Mouse (Mus musculus): ENCODE measurements at regions not wholly inside any gene's neighbourhood (a gene's known extent, or its start where the extent isn't known, plus 50 kb on each side); places are given as distances from the start of the nearest gene placed in this dataset.

GRCm38 (mm10) chr10:44776175-44776574 lies 247.9 kb upstream of the Prdm1 start:
- no peak overlapping the region for H3K4me2 ChIP-seq (ENCODE audit: low read depth, low read length)
- no peak overlapping the region for H3K27ac ChIP-seq (replicated peaks; ENCODE audit: low read depth, low read length)
- no peaks in the 10 kb centered on the region for H3K27me3 ChIP-seq (replicated peaks; ENCODE audit: control insufficient read depth, insufficient read depth, low read length)
- ATAC-seq (ENCODE audit: low read depth) (no peak), DNase-seq (ENCODE audit: low spot score) (no peak)
- 70% methylated on average over 2 of the region's 2 CpGs for WGBS
- no peaks in the 10 kb centered on the region for H3K36me3 ChIP-seq (ENCODE audit: control insufficient read depth, insufficient read depth, low read length)
- H3K9ac ChIP-seq (ENCODE audit: low read depth, low read length), result no peak overlapping the region
- 0 out of 2 replicates have a peak, but pooled peaks cover 3% of the 10 kb centered on the region for H3K4me1 ChIP-seq (ENCODE audit: control insufficient read depth, insufficient read depth, low read length)
- no peak overlapping the region for H3K4me3 ChIP-seq (ENCODE audit: low read depth, low read length)
- no peaks in the 10 kb centered on the region for H3K9me3 ChIP-seq (ENCODE audit: control insufficient read depth, low read length)

DNA sequence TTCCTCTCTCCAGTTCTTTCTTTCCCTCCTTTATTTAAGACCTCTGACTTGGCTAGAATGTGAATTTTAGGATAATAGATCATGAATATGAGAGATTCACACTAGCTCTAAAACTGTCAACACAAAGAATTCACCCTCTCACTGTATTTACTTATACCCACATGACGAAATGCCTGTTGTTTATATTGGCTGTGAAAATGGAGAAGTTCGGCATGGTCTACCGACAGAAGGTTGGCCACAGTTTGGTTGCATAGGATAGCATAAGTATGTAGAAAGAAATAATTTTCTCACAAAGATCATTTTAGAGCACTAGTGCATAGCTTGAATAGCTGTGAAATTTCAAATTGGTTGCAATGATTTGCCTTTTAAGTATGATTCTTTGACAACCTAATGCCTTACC lies 237.2 kb upstream of the Prdm1 start:
- no peak for ATAC-seq (ENCODE audit: low read depth)
- no peaks in the 10 kb centered on the region for H3K9me3 ChIP-seq (ENCODE audit: control insufficient read depth, low read length)
- no peak overlapping the region for H3K4me3 ChIP-seq (ENCODE audit: low read depth, low read length)
- H3K4me1 ChIP-seq (ENCODE audit: control insufficient read depth, insufficient read depth, low read length), result no peaks in the 10 kb centered on the region
- H3K27ac ChIP-seq (replicated peaks; ENCODE audit: low read depth, low read length), result no peak overlapping the region
- DNase-seq (ENCODE audit: low spot score), result no peak
- no peaks in the 10 kb centered on the region for H3K27me3 ChIP-seq (replicated peaks; ENCODE audit: control insufficient read depth, insufficient read depth, low read length)
- no peak overlapping the region for H3K4me2 ChIP-seq (ENCODE audit: low read depth, low read length)
- 69% methylated on average over 3 of the region's 3 CpGs for WGBS
- no peaks in the 10 kb centered on the region for H3K36me3 ChIP-seq (ENCODE audit: control insufficient read depth, insufficient read depth, low read length)
- H3K9ac ChIP-seq (ENCODE audit: low read depth, low read length), result no peak overlapping the region

DNA sequence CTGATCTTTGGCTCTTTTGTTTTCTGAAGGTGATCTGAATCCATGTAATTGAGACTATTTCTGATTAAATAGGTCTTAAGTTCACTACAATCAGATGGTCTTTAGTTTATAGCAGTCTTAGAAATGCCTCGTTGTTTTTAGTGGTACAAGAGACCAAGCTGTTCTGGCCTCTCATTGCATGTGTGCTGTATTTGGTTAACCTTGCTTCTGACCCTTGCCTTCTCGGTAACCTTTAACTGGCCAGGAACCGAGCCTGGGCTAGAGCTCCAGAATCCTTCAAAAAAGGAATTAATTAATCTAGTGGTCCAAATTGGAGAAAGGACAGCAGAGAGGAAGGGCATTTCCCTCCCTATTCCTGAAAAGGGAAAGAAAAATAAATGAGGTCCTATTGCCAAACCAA lies 234.8 kb upstream of the Prdm1 start:
- no peak for ATAC-seq (ENCODE audit: low read depth)
- no peak overlapping the region for H3K27ac ChIP-seq (replicated peaks; ENCODE audit: low read depth, low read length)
- no peaks in the 10 kb centered on the region for H3K9me3 ChIP-seq (ENCODE audit: control insufficient read depth, low read length)
- H3K4me2 ChIP-seq (ENCODE audit: low read depth, low read length), result no peak overlapping the region
- 13% methylated on average over 3 of the region's 3 CpGs for WGBS
- DNase-seq (ENCODE audit: low spot score), result no peak
- no peak overlapping the region for H3K4me3 ChIP-seq (ENCODE audit: low read depth, low read length)
- no peaks in the 10 kb centered on the region for H3K27me3 ChIP-seq (replicated peaks; ENCODE audit: control insufficient read depth, insufficient read depth, low read length)
- H3K4me1 ChIP-seq (ENCODE audit: control insufficient read depth, insufficient read depth, low read length), result no peaks in the 10 kb centered on the region
- H3K36me3 ChIP-seq (ENCODE audit: control insufficient read depth, insufficient read depth, low read length), result no peaks in the 10 kb centered on the region
- no peak overlapping the region for H3K9ac ChIP-seq (ENCODE audit: low read depth, low read length)

DNA sequence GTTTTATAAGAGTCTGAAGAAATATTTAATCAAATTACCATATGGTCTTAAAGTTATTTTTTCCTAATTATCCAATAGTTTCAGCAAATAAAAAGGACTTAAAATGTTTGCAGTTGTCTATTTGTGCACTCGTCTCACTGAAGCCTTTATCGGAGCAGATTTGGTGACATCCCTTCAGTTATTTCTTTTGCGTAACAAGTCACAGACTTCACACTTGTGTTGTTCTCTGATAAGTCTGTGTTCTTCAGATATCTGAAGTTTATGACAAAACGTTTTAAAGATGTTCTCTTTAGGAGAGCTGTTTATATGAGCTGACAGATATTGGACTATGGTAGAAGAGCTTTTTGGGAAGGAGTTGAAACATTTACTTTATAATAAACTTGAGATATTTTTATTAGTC lies 233.8 kb upstream of the Prdm1 start:
- Histone ChIP-seq H3K27me3 (replicated peaks; ENCODE audit: control insufficient read depth, insufficient read depth, low read length) (no peaks in the 10 kb centered on the region), H3K27ac (replicated peaks; ENCODE audit: low read depth, low read length) (no peak overlapping the region), H3K4me2 (ENCODE audit: low read depth, low read length) (no peak overlapping the region), H3K4me1 (ENCODE audit: control insufficient read depth, insufficient read depth, low read length) (no peaks in the 10 kb centered on the region), H3K36me3 (ENCODE audit: control insufficient read depth, insufficient read depth, low read length) (no peaks in the 10 kb centered on the region), H3K9ac (ENCODE audit: low read depth, low read length) (no peak overlapping the region), H3K4me3 (ENCODE audit: low read depth, low read length) (no peak overlapping the region), H3K9me3 (ENCODE audit: control insufficient read depth, low read length) (no peaks in the 10 kb centered on the region)
- DNase-seq (ENCODE audit: low spot score) (no peak), ATAC-seq (ENCODE audit: low read depth) (no peak)
- 72% methylated on average over 4 of the region's 4 CpGs for WGBS

DNA sequence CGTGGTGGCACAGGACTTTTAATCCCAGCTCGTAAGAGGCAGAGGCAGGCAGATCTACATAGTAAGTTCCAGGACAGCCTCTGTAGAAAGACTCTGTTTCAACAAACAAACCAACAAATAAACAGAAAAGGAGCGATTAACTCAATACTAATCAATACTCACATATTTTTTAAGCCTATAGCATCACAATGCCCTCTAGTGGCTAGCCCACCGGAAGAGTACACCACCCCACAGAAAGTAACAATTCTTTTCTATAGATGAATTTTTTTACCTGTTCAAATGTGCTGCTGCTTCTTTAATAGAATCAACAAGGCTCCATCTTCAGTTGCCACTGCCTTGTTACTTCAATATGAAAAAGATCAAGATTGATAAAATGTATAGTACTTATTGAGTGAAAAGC lies 233.0 kb upstream of the Prdm1 start:
- no peak overlapping the region for H3K4me2 ChIP-seq (ENCODE audit: low read depth, low read length)
- H3K9me3 ChIP-seq (ENCODE audit: control insufficient read depth, low read length), result no peaks in the 10 kb centered on the region

DNA sequence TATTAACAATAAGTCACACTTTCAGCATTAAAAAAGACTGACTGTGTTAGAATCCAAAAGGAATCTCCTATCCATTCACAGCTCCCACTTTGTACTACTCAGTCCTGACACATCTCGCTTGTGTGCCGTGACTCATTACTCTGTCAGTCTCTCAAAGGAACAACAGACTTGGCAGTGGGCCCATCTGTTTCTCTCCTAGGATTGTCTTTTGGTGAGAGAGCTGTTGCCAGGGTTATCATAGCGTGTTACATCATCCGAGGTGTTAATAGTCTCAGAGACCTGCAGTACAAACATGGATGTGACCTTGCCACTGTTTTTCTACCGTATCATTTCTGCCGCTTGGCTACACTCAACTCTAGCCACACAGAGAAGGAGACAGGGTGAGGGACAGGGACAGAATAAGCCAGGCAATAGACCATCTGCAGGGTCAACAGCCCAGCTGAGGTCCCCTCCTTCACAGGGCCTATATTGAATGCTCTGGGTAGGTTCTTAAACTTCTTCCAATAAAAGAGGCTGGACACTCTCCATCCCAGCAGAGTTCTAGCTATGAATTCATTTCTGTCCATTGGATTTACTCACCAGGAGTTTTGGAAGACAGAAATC lies 227.2 kb upstream of the Prdm1 start:
- no peak overlapping the region for H3K27ac ChIP-seq (replicated peaks; ENCODE audit: low read depth, low read length)
- H3K27me3 ChIP-seq (replicated peaks; ENCODE audit: control insufficient read depth, insufficient read depth, low read length), result no peaks in the 10 kb centered on the region
- no peak overlapping the region for H3K9ac ChIP-seq (ENCODE audit: low read depth, low read length)
- H3K4me2 ChIP-seq (ENCODE audit: low read depth, low read length), result no peak overlapping the region
- ATAC-seq (ENCODE audit: low read depth), result peak; percentile 81
- peak; percentile 62 for DNase-seq (ENCODE audit: low spot score)
- H3K9me3 ChIP-seq (ENCODE audit: control insufficient read depth, low read length), result no peaks in the 10 kb centered on the region
- no peaks in the 10 kb centered on the region for H3K4me1 ChIP-seq (ENCODE audit: control insufficient read depth, insufficient read depth, low read length)
- H3K4me3 ChIP-seq (ENCODE audit: low read depth, low read length), result no peak overlapping the region
- WGBS, result 66% methylated on average over 6 of the region's 6 CpGs
- H3K36me3 ChIP-seq (ENCODE audit: control insufficient read depth, insufficient read depth, low read length), result no peaks in the 10 kb centered on the region

More for the DNA sequence above, 233.0 kb upstream of the Prdm1 start:
- no peaks in the 10 kb centered on the region for H3K27me3 ChIP-seq (replicated peaks; ENCODE audit: control insufficient read depth, insufficient read depth, low read length)
- no peak for DNase-seq (ENCODE audit: low spot score)
- WGBS, result 78% methylated on average over 4 of the region's 4 CpGs
- no peaks in the 10 kb centered on the region for H3K4me1 ChIP-seq (ENCODE audit: control insufficient read depth, insufficient read depth, low read length)
- H3K27ac ChIP-seq (replicated peaks; ENCODE audit: low read depth, low read length), result no peak overlapping the region
- no peak overlapping the region for H3K4me3 ChIP-seq (ENCODE audit: low read depth, low read length)
- ATAC-seq (ENCODE audit: low read depth), result no peak
- H3K36me3 ChIP-seq (ENCODE audit: control insufficient read depth, insufficient read depth, low read length), result no peaks in the 10 kb centered on the region
- H3K9ac ChIP-seq (ENCODE audit: low read depth, low read length), result no peak overlapping the region

- H3K4me2 ChIP-seq (ENCODE audit: low read depth, low read length), result no peak overlapping the region
- DNase-seq (ENCODE audit: low spot score) (no peak), ATAC-seq (ENCODE audit: low read depth) (no peak)
- no peaks in the 10 kb centered on the region for H3K36me3 ChIP-seq (ENCODE audit: control insufficient read depth, insufficient read depth, low read length)
- no peak overlapping the region for H3K27ac ChIP-seq (replicated peaks; ENCODE audit: low read depth, low read length)
- H3K27me3 ChIP-seq (replicated peaks; ENCODE audit: control insufficient read depth, insufficient read depth, low read length), result no peaks in the 10 kb centered on the region
- H3K4me3 ChIP-seq (ENCODE audit: low read depth, low read length), result no peak overlapping the region
- no peaks in the 10 kb centered on the region for H3K4me1 ChIP-seq (ENCODE audit: control insufficient read depth, insufficient read depth, low read length)
- H3K9ac ChIP-seq (ENCODE audit: low read depth, low read length), result no peak overlapping the region
- H3K9me3 ChIP-seq (ENCODE audit: control insufficient read depth, low read length), result no peaks in the 10 kb centered on the region
- 61% methylated on average over 4 of the region's 4 CpGs for WGBS
Measured at GRCm38 (mm10) chr10:44754930-44755329, 226.6 kb upstream of the Prdm1 start.

DNA sequence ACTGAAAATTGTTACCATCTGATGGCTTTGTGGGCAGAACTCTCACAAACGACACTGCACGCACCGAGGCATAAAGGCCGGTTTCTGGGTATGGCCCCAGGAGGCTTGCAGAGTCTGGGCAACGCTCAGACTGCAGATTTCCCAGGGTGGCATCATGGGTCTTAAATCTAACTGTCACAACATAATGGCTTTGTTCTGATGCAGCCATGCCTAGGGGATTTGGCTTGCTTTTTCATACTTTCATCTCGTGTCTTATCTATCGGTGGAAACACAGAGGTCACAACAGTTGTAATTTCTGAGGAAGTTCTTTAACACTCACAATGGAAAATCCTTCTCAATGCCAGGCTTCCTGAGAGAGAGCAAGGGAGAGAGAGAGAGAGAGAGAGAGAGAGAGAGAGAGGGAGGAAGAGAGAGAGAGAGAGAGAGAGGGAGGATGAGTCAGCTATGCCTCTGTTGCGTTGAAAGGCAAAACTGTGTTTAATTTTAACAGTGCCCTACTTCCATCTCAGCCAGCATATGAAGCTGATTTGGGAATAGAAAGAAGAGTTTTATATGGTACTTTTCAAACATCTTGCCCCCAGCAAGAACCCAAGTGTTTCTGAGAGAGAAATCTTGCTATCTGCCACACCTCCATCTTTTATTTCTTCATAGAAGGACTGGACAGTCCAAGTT lies 224.6 kb upstream of the Prdm1 start:
- Histone ChIP-seq H3K9ac (ENCODE audit: low read depth, low read length) (no peak overlapping the region), H3K4me2 (ENCODE audit: low read depth, low read length) (no peak overlapping the region), H3K4me1 (ENCODE audit: control insufficient read depth, insufficient read depth, low read length) (no peaks in the 10 kb centered on the region), H3K27me3 (replicated peaks; ENCODE audit: control insufficient read depth, insufficient read depth, low read length) (no peaks in the 10 kb centered on the region), H3K36me3 (ENCODE audit: control insufficient read depth, insufficient read depth, low read length) (no peaks in the 10 kb centered on the region), H3K9me3 (ENCODE audit: control insufficient read depth, low read length) (no peaks in the 10 kb centered on the region), H3K4me3 (ENCODE audit: low read depth, low read length) (no peak overlapping the region), H3K27ac (replicated peaks; ENCODE audit: low read depth, low read length) (no peak overlapping the region)
- no peak for ATAC-seq (ENCODE audit: low read depth)
- 49% methylated on average over 8 of the region's 8 CpGs for WGBS
- no peak for DNase-seq (ENCODE audit: low spot score)

- H3K9me3 ChIP-seq (ENCODE audit: control insufficient read depth, low read length), result no peaks in the 10 kb centered on the region
- H3K9ac ChIP-seq (ENCODE audit: low read depth, low read length), result no peak overlapping the region
- no peaks in the 10 kb centered on the region for H3K4me1 ChIP-seq (ENCODE audit: control insufficient read depth, insufficient read depth, low read length)
- H3K4me2 ChIP-seq (ENCODE audit: low read depth, low read length), result no peak overlapping the region
- H3K36me3 ChIP-seq (ENCODE audit: control insufficient read depth, insufficient read depth, low read length), result no peaks in the 10 kb centered on the region
- no peaks in the 10 kb centered on the region for H3K27me3 ChIP-seq (replicated peaks; ENCODE audit: control insufficient read depth, insufficient read depth, low read length)
- H3K27ac ChIP-seq (replicated peaks; ENCODE audit: low read depth, low read length), result no peak overlapping the region
- H3K4me3 ChIP-seq (ENCODE audit: low read depth, low read length), result no peak overlapping the region
- DNase-seq (ENCODE audit: low spot score), result no peak
- no peak for ATAC-seq (ENCODE audit: low read depth)
- WGBS, result 56% methylated on average over 6 of the region's 6 CpGs
Measured at GRCm38 (mm10) chr10:44751061-44751460, 222.8 kb upstream of the Prdm1 start.
